Mouse (Mus musculus): ENCODE data around the gene 2210407C18Rik. TPM values are rescaled to one million over a fixed set of nuclear protein-coding genes. Genes with fewer than 3 reads are reported as not detected.

The 2210407C18Rik gene
- polyA plus RNA-seq (2016; fragmentation: Nextera tagmentation; extraction: Ambion mirVana): not detected in 2 replicates

GRCm38 (mm10) chr11:58615975-58616374 lies at the start of gene 2210407C18Rik:
Gene 2210407C18Rik, minus strand, starts transcription at chr11:58616075.
- 84% methylated on average over 4 of the region's 4 CpGs for WGBS
- no peak within 1 kb of the TSS for H3K27ac ChIP-seq (replicated peaks)
- no peak within 1 kb of the TSS for H3K4me2 ChIP-seq (replicated peaks)
- no peaks in the 10 kb centered on the region for H3K27me3 ChIP-seq
- no peaks in the 10 kb centered on the region for H3K4me1 ChIP-seq
- H3K9me3 ChIP-seq: no peaks in the 10 kb centered on the region
- no peak within 1 kb of the TSS for H3K9ac ChIP-seq (replicated peaks)
- no peaks in the 10 kb centered on the region for H3K36me3 ChIP-seq
- no peak for ATAC-seq (ENCODE audit: low FRiP score, low read depth)
- H3K4me3 ChIP-seq: no peak within 1 kb of the TSS

DNA sequence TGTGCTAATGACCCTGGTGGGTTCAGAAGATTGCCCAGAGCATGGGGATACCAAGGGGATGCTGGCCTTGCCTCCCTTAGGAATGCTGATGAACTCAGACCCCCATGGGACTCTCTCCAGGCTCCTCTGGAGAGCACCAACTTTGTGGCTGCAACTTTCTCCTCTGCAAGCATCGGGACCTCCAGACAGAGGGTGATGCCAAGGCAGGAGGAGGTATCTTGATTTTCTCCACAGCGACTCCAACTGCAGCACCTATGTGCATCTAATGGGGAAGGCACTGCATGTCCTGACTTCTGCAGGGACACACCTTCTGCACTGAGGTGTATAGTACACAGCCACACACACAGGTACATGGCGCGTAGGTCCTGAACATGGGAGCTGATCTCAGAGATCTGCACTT lies 42.7 kb upstream of the 2210407C18Rik start, which contains the start of gene Olfr322:
Gene Olfr322 (plus strand): TSS at position 187 of the 400 bp plus-strand sequence.
- H3K27me3 ChIP-seq: no peaks in the 10 kb centered on the region
- H3K4me1 ChIP-seq: no peaks in the 10 kb centered on the region
- no peaks in the 10 kb centered on the region for H3K36me3 ChIP-seq
- H3K9ac ChIP-seq (replicated peaks): no peak within 1 kb of the TSS
- H3K4me2 ChIP-seq (replicated peaks): no peak within 1 kb of the TSS
- no peak within 1 kb of the TSS for H3K27ac ChIP-seq (replicated peaks)
- WGBS: 90% methylated on average over 4 of the region's 4 CpGs
- no peak for ATAC-seq (ENCODE audit: low FRiP score, low read depth)
- no peak within 1 kb of the TSS for H3K4me3 ChIP-seq
- H3K9me3 ChIP-seq: no peaks in the 10 kb centered on the region

GRCm38 (mm10) chr11:58655151-58655550 lies 39.3 kb upstream of the 2210407C18Rik start:
- no peak overlapping the region for H3K4me2 ChIP-seq (replicated peaks)
- no peak overlapping the region for H3K4me3 ChIP-seq
- H3K9ac ChIP-seq (replicated peaks): no peak overlapping the region
- H3K9me3 ChIP-seq: no peaks in the 10 kb centered on the region
- ATAC-seq (ENCODE audit: low FRiP score, low read depth): no peak
- WGBS: 92% methylated on average over 3 of the region's 3 CpGs
- H3K27ac ChIP-seq (replicated peaks): no peak overlapping the region
- no peaks in the 10 kb centered on the region for H3K27me3 ChIP-seq
- no peaks in the 10 kb centered on the region for H3K36me3 ChIP-seq
- H3K4me1 ChIP-seq: no peaks in the 10 kb centered on the region

DNA sequence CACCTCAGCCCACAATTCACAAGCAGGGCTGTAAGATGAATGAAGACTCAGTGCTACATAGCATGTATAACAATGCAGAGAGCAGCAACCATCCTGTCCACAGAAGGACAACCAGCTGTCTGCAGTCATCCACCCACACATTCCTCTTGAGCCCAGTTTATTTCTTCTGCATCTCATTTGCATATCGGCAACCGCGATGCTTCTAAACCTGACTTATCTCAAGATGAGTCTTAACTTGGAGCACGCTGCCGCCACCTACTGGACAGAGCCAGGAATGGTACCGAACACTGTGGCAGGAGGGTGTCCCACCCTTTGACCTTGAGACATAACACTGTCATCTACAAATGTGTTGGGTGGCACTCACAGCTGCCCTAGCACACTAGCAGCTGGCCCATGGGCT lies 27.5 kb upstream of the 2210407C18Rik start:
- H3K9ac ChIP-seq (replicated peaks): no peak overlapping the region
- no peak for ATAC-seq (ENCODE audit: low FRiP score, low read depth)
- peaks cover 11% of the 10 kb centered on the region; the same call in 1 of the 2 replicates for H3K4me1 ChIP-seq
- no peaks in the 10 kb centered on the region for H3K9me3 ChIP-seq
- H3K4me3 ChIP-seq: no peak overlapping the region
- H3K36me3 ChIP-seq: no peaks in the 10 kb centered on the region
- no peak overlapping the region for H3K4me2 ChIP-seq (replicated peaks)
- H3K27me3 ChIP-seq: peaks cover 24% of the 10 kb centered on the region
- 45% methylated on average over 6 of the region's 6 CpGs for WGBS
- H3K27ac ChIP-seq (replicated peaks): no peak overlapping the region

DNA sequence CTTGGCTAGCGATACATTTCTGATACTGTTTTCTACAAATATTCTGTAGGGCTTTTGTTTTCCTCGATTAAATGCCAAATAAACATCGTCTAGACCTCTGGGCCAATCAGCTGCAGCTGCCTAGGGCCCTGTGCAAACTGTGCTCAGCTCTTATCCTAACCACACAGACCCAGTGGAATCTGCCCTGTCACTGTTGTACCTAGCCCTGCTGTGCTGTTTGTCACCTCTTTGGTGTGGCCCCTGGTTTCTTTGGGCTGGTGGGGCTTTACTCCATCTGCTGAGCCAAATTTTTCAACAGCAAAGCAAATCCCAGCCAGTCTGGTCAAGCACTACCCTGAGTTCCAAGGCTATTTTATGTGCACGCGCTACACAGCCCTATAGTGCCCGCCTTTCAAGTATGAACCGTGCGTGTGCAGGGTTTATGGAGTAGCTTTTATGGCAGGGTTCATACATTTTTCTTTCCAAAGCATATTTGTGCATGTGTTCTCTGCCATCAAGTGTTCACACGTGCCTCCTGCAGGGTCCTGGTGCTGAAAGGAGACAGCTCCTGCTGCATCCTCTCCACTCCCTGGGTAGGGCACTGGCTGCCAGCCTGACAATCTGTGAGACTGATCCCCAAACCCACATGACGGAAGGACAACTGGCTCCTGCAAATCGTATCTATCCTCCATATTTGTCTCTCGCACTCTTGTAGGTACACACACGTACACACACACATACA lies 25.9 kb upstream of the 2210407C18Rik start:
- WGBS: 89% methylated on average over 13 of the region's 13 CpGs
- no peaks in the 10 kb centered on the region for H3K9me3 ChIP-seq
- peaks cover 11% of the 10 kb centered on the region; the same call in 1 of the 2 replicates for H3K4me1 ChIP-seq
- no peak overlapping the region for H3K4me2 ChIP-seq (replicated peaks)
- H3K9ac ChIP-seq (replicated peaks): no peak overlapping the region
- H3K4me3 ChIP-seq: no peak overlapping the region
- no peak overlapping the region for H3K27ac ChIP-seq (replicated peaks)
- H3K27me3 ChIP-seq: peaks cover 28% of the 10 kb centered on the region
- no peaks in the 10 kb centered on the region for H3K36me3 ChIP-seq
- ATAC-seq (ENCODE audit: low FRiP score, low read depth): no peak

- no peaks in the 10 kb centered on the region for H3K36me3 ChIP-seq
- ATAC-seq (ENCODE audit: low FRiP score, low read depth): no peak
- H3K9ac ChIP-seq (replicated peaks): no peak overlapping the region
- H3K4me1 ChIP-seq: peaks cover 11% of the 10 kb centered on the region; the same call in 1 of the 2 replicates
- H3K4me3 ChIP-seq: peak overlapping the region; percentile 47
- H3K4me2 ChIP-seq (replicated peaks): peak overlapping the region; percentile 95
- 33% methylated on average over 14 of the region's 14 CpGs for WGBS
- peak overlapping the region; percentile 15; the same call in 1 of the 2 replicates for H3K27ac ChIP-seq (replicated peaks)
- H3K9me3 ChIP-seq: no peaks in the 10 kb centered on the region
- peaks cover 28% of the 10 kb centered on the region for H3K27me3 ChIP-seq
Observed at GRCm38 (mm10) chr11:58641057-58641456, 25.2 kb upstream of the 2210407C18Rik start.

GRCm38 (mm10) chr11:58640272-58640867 lies 24.5 kb upstream of the 2210407C18Rik start, which contains the start of gene Trim58:
Gene Trim58, plus strand, starts transcription at chr11:58640465.
- H3K9me3 ChIP-seq: no peaks in the 10 kb centered on the region
- peaks cover 11% of the 10 kb centered on the region; the same call in 1 of the 2 replicates for H3K4me1 ChIP-seq
- peak within 1 kb of the TSS; percentile 62 for H3K9ac ChIP-seq (replicated peaks)
- no peaks in the 10 kb centered on the region for H3K36me3 ChIP-seq
- peaks cover 28% of the 10 kb centered on the region for H3K27me3 ChIP-seq
- peak; percentile 49; the same call in 1 of the 2 replicates for ATAC-seq (ENCODE audit: low FRiP score, low read depth)
- H3K4me2 ChIP-seq (replicated peaks): peak within 1 kb of the TSS; percentile 95
- WGBS: 2% methylated on average over 34 of the region's 34 CpGs
- peak within 1 kb of the TSS; percentile 47 for H3K4me3 ChIP-seq
- peak within 1 kb of the TSS; percentile 15; the same call in 1 of the 2 replicates for H3K27ac ChIP-seq (replicated peaks)

DNA sequence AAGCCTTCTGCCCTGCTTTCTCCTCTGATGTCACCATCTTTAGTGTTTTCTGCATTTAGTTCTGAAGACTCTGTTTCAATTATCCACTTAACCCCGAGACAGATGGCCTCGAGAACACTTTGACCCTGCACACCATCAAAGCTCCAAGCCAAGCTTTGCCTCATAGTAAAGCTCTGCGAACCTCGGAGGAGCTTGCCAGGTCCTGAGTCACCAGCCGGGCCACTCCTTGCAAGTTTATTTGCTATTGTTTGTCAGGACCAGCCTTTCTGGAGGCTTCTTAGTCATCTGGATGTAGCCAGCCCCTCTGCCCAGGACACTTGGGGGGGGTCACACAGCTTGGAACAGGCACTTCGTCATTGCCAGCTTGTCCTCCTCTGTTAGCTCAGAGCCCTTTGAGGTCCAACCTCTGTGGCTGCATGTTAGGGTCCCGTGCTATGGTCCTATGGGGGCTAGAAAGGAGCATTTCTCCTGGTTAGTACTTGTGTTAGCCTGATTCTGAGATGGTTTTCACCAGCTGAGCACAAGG lies 22.4 kb upstream of the 2210407C18Rik start:
- Histone ChIP-seq H3K27ac (replicated peaks) (no peak overlapping the region), H3K27me3 (peaks cover 28% of the 10 kb centered on the region), H3K4me2 (replicated peaks) (no peak overlapping the region), H3K4me1 (peaks cover 11% of the 10 kb centered on the region; the same call in 1 of the 2 replicates), H3K9ac (replicated peaks) (no peak overlapping the region), H3K36me3 (no peaks in the 10 kb centered on the region), H3K4me3 (no peak overlapping the region), H3K9me3 (no peaks in the 10 kb centered on the region)
- ATAC-seq (ENCODE audit: low FRiP score, low read depth): no peak
- WGBS: 72% methylated on average over 7 of the region's 7 CpGs

- 23% methylated on average over 4 of the region's 4 CpGs for WGBS
- Histone ChIP-seq H3K4me3 (no peak overlapping the region), H3K36me3 (no peaks in the 10 kb centered on the region), H3K27me3 (peaks cover 23% of the 10 kb centered on the region), H3K4me1 (peaks cover 11% of the 10 kb centered on the region; the same call in 1 of the 2 replicates), H3K9ac (replicated peaks) (no peak overlapping the region), H3K9me3 (no peaks in the 10 kb centered on the region), H3K4me2 (replicated peaks) (no peak overlapping the region), H3K27ac (replicated peaks) (no peak overlapping the region)
- no peak for ATAC-seq (ENCODE audit: low FRiP score, low read depth)
Observed at GRCm38 (mm10) chr11:58636376-58636977, 20.6 kb upstream of the 2210407C18Rik start.

DNA sequence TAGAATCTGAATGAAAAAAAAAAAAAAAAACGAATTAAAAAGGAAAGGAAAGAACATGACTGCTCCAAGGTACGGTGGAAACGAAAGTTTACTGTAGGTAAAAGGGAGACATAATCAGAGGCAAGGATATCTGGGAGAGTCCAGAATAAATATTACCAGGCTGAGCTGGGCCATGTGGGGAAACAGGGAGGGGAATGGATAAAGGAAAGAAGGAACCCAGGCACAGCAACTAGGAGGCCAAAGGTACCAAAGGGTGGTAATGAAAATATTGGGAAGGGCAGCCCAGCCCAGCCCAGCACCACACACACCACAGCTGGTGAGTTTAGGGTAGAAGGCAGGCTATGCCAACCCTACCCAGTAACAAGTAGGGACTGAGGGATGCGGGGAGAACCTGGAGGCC lies 19.0 kb upstream of the 2210407C18Rik start:
- Histone ChIP-seq H3K9ac (replicated peaks) (no peak overlapping the region), H3K9me3 (no peaks in the 10 kb centered on the region), H3K4me3 (no peak overlapping the region), H3K36me3 (no peaks in the 10 kb centered on the region), H3K4me1 (no peaks in the 10 kb centered on the region), H3K27me3 (peaks cover 10% of the 10 kb centered on the region; the same call in 1 of the 2 replicates), H3K27ac (replicated peaks) (no peak overlapping the region), H3K4me2 (replicated peaks) (no peak overlapping the region)
- 65% methylated on average over 4 of the region's 4 CpGs for WGBS
- ATAC-seq (ENCODE audit: low FRiP score, low read depth): no peak

DNA sequence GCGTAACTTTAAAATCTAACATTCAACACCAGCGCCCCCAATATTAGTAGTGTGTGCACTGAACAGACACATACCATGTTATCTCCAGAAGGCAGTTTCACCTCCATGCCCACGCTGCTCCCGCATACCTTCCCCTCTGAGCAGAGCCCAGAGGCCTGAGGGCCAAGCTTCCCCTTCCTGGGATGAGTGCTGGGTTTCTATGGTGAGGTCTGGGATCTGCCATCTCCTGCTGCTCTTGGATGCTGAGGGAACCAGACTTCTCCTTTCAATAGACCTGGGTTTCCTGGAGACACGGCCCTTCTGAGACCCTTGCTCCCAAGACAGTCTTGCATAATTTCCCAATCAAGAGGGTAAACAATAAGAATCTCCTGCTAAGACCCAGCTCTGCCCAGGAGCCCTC lies 14.5 kb upstream of the 2210407C18Rik start, which contains the start of gene Olfr323:
Gene Olfr323 (minus strand): TSS at position 101 of the 400 bp plus-strand sequence.
- Histone ChIP-seq H3K27me3 (no peaks in the 10 kb centered on the region), H3K9ac (replicated peaks) (no peak within 1 kb of the TSS), H3K27ac (replicated peaks) (no peak within 1 kb of the TSS), H3K4me3 (no peak within 1 kb of the TSS), H3K4me1 (no peaks in the 10 kb centered on the region), H3K9me3 (no peaks in the 10 kb centered on the region), H3K4me2 (replicated peaks) (no peak within 1 kb of the TSS), H3K36me3 (no peaks in the 10 kb centered on the region)
- no peak for ATAC-seq (ENCODE audit: low FRiP score, low read depth)
- 81% methylated on average over 5 of the region's 5 CpGs for WGBS
